Mouse (Mus musculus): ENCODE measurements around the gene Fam122a.

GRCm38 (mm10) chr19:24480916-24481315 lies 3.8 kb upstream of the Fam122a start:
- TF ChIP-seq CTCF (IDR thresholded peaks at IDR 0.05; ENCODE audit: insufficient read depth, low read depth, low read length) (no peak), POLR2A (IDR thresholded peaks at IDR 0.05; ENCODE audit: insufficient read depth, low read depth, low read length) (no peak)
